Mouse (Mus musculus): ENCODE measurements around the gene Gmeb1.

The Gmeb1 gene

GRCm38 (mm10) chr4:132274156-132274862 lies 12.9 kb upstream of the Gmeb1 start, which contains the start of gene Taf12:
TSS of gene Taf12 (plus strand) at chr4:132274375.
- in situ Hi-C loops (cut with MboI), result no loop called here

- in situ Hi-C loops (cut with MboI), result no loop called here
Measured at GRCm38 (mm10) chr4:132273166-132273565, 11.8 kb upstream of the Gmeb1 start.

DNA sequence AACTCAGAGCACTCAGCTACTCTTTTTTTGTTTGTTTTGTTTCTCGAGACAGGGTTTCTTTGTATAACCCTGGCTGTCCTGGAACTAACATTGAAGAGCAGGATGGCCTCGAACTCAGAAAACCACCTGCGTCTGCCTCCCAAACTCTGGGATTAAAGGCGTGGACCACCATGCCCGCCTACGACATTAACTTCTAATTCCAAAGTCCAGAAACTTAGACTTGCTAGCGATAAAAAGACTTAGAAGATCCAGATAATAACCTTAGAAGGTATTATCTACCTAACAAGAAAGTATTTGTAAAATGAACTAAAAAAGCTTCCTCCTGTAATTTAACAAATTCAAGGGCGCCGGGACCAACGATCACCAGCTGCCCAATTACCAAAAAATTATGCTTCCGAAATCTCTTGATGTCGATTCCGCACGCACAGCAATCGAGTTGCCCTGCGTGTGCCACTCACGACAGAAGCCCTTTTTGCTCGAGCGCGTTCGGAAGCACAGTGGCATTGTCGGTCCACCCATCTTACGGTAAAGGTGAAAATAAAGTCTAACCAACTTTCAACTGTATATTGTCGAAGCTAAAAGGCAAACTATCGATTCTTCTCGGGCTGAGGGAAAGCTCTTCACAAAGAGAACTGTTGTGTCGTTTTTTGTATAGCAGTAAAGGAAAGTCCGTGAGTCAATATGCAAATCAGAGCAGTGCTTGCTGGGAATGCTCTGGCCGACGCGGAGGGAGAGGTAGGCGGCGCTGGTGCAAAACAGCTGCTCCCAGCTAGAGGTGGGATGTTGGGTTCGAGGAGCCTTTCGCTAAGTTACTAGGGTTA lies 8.5 kb upstream of the Gmeb1 start:
- in situ Hi-C loops (cut with MboI), result loop anchor here (10.0 kb wide), 1 partner anchor 55 kb away; the partner anchor contains the start of gene Ythdf2

GRCm38 (mm10) chr4:132268871-132269739 lies 7.7 kb upstream of the Gmeb1 start:
- in situ Hi-C loops (cut with MboI), result loop anchor here (10.0 kb wide), 1 partner anchor 54 kb away; the partner anchor contains the start of gene Ythdf2

DNA sequence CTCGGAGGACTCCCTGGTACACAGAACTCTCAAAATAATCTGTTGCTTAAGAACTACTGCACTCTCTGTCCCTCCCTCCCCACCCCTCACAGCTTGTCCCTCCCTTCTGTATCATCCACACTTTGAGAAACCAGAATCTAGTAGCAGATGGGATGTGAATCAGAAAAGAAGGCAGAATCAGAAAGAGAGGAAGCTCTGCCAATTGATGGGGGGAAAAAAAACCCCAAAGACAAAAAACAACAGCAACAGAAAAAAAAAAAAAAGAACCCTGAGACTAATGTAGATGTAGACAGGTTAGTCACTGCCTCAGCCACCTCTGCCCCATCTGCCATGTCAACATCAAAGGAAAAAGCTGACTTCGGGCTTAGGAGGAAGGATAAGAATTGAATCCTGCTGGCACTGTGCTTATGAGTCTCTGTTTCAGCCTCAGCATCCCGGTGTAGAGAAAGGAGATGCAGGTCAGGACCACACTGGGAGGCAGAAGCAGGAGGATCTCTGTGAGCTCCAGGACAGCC lies 5.5 kb upstream of the Gmeb1 start:
- in situ Hi-C loops (cut with MboI), result loop anchor here (10.0 kb wide), 1 partner anchor 52 kb away; the partner anchor contains the start of gene Ythdf2

GRCm38 (mm10) chr4:132263313-132263712 lies 1.9 kb upstream of the Gmeb1 start:
- in situ Hi-C loops (cut with MboI), result loop anchor here (10.0 kb wide), 1 partner anchor 49 kb away; the partner anchor contains the start of gene Ythdf2

GRCm38 (mm10) chr4:132262358-132262616 lies 885 bp upstream of the Gmeb1 start:
- in situ Hi-C loops (cut with MboI), result loop anchor here (10.0 kb wide), 1 partner anchor 47 kb away; the partner anchor contains the start of gene Ythdf2

DNA sequence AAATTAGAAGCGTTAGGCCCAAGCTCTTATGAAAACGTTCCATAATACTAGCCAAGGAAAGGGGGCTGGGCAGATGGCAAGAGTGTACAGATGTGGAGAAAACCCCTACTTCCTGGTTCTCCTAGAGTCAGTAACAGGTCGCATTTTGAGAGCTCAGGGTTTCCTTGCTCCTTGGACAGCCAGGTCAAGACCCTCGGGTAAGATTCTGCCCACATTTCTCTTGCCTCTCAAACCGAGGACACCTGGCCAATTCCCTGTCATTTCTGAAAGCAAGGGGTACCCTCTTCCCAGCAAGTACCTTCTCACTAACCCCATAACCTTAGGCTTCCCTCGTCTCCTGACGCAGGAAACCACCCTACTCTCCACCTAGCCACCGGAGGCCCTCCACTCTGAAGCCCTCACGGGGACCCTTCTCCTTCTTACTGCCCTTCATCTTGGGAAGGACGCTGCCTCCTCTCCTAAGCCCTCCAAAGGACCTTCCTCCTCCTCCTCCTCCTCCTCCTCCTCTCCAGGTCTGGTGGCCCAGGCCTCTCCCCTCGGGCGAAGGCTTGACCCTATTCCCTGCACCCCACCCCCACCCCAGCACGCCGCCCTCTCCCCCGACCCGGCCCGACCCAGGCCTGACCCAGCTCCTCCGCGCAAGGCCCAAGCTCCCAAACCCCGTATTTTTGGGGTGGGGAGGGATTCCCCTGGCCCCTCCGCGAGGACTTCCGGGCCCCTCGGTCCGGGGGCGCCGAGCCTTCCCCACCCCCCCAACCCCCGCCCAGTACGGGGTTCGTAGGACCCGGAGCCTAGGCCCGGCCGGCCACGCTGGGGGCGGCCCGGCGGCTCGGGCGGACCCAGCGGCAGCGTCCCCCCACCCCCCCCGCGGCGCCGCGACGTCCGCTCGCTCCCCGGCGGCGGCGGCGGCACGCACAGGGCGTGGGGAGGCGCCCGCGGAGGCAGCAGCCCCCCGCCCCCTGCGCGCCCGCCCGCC lies 710 bp downstream of the Gmeb1 start:
- in situ Hi-C loops (cut with MboI), result loop anchor here (10.0 kb wide), 1 partner anchor 46 kb away; the partner anchor contains the start of gene Ythdf2

GRCm38 (mm10) chr4:132259248-132259647 lies 2.2 kb downstream of the Gmeb1 start:
- in situ Hi-C loops (cut with MboI), result no loop called here

DNA sequence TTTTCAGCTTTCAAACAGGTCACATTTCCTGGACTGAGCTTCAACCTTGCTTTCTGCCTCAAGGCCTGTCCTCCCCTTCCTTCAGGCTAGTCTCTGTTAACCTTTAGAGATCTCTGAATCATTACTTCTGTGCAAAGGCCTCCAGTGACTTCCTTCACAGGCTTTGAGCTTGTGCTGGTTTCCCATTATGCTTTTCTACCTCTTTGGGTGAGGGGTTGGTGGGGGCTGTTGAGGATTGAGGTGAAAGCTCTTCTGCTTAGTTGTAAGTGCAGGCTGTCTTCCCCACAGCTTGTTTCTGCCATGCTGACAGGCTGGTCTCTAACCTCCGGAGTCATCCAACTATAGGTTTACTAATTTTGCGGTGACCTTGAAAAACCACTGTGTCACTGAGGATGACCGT lies 5.0 kb downstream of the Gmeb1 start:
- in situ Hi-C loops (cut with MboI), result no loop called here

- in situ Hi-C loops (cut with MboI), result no loop called here
Measured at GRCm38 (mm10) chr4:132254986-132255385, 6.4 kb downstream of the Gmeb1 start.

DNA sequence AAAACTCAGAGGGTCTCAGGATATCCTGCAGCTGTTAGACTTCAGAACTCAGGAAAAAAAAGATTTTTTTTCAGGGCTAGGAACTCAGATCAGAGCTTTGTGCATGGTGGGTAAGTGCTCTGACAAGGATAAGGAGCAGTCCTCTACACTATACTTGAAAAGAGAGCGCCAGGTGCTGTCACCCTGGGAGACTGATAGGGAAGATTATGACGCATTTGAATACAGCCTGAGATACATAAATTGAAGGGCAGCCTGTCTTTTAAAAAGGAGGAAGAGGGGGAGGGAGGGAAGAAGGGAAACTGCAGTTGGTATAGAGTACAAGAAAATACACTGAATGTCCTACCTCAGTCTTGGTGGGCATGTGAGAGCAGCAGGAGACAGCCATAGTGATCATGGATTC lies 7.8 kb downstream of the Gmeb1 start:
- in situ Hi-C loops (cut with MboI), result no loop called here

DNA sequence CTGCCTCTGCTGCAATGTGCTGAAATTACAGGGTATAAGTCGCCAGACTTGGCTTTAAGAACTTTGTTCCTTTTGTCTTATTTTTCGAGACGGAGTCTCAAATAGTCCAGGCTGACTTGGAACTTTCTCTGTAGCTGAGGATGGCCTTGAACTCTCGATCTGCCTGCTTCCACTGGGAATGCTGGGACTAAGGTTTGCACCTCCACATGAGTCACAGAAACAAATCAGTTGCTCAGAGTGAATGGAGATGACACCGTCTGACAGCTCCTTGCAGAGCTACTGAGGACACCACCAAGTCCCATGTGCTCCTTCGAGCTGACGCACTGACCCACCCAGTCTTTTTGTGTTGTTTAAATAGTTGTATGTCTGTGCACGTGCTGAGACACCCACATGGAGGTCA lies 8.3 kb downstream of the Gmeb1 start:
- in situ Hi-C loops (cut with MboI), result no loop called here

DNA sequence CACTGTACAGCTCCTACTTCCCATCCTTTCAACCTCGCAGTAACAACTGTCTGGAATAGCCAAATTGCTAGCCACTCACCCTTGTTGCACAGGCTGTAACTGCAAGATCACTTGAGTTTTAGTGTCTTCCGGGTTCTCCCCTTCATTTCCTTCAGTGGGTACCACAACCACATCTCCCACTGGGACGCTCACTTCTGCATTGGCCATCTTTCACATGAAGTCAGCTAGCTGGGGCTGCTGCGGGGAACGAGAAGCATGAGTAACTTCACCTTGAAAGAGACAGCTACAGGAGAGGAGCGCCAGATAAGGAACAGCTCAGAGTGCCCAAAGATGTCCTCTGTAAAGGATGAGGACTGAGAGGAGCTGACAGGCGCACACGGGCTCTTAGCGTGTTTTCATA lies 9.8 kb downstream of the Gmeb1 start:
- in situ Hi-C loops (cut with MboI), result no loop called here

GRCm38 (mm10) chr4:132247451-132247997 lies 13.9 kb downstream of the Gmeb1 start:
- in situ Hi-C loops (cut with MboI), result no loop called here

DNA sequence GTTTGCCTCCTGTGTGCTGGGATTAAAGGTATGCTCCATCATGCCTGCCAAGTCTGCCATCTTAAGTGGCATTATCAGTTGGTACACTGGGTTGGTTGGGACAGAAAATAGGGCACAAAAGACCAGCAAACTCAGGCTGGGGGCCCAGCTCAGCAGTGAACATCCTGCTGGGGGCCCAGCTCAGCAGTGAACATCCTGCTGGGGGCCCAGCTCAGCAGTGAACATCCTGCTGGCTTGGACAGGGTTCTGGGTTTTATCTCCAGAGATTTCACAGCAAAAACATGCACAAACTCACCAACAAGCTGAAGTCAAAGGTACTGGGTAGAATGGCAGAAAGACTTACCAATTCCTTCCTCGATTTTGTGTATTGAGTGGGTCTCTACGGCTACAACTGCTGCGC lies 15.8 kb downstream of the Gmeb1 start:
- in situ Hi-C loops (cut with MboI), result no loop called here

GRCm38 (mm10) chr4:132241208-132241607 lies 20.2 kb downstream of the Gmeb1 start:
- in situ Hi-C loops (cut with MboI), result no loop called here

GRCm38 (mm10) chr4:132240367-132240766 lies 21.0 kb downstream of the Gmeb1 start:
- in situ Hi-C loops (cut with MboI), result no loop called here

DNA sequence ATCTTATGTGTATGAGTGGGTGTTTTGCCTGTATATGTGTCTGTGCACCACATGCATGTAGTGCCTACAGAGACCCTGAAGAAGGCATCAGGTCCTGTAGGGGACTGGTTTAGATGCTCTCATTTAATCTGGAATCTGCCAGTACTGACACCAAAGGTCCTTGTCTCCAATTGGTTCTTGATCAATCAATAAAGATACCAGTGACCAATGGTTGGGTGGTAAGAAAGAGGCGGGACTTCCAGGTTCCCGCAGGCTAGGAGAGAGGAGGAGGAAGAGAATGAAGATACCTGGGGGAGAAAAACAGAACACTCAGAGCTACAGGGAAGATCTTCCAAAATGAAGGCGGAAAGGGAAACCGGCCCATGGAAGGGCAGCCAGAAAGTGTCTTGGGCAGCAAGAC lies 23.0 kb downstream of the Gmeb1 start:
- in situ Hi-C loops (cut with MboI), result no loop called here

DNA sequence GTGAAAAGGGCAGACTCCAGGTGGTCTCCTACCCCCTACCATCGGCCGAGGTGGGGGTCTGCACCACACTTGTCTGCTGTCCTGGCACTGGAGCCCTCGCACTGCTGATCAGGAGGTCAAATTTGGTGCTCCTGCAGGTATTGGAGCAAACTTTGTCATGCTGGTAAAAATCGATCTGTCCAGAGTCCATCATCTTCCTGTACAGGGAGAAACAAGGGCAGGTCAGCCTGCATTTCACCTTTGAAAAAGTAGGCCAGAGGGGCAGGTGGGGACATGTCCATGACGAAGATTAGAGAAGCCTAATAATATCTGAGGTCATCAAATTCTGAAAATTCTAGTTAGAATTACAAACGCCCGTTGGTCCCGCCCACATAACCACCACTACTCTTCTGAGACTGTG lies 26.7 kb downstream of the Gmeb1 start:
- in situ Hi-C loops (cut with MboI), result no loop called here
